Mouse (Mus musculus): ENCODE results near the gene Amh.

Gene Amh

DNA sequence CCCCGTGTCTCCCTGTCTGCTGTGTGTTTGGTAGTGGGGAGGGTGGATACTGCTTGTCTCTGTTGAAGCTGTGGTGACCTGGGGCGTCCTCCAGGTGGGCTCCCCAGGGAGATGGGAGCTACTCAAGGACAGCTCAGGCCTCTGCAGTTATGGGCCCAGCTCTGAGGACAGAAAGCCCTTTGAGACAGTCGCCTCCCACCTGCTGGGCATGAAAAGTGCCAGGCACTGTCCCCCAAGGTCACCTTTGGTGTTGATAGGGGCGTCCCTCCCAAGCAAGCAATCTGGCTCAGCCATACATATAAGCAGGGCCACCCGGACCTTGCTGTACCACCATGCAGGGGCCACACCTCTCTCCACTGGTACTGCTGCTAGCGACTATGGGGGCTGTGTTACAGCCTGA is at the start of gene Amh:
Gene Amh, plus strand, starts transcription at position 328 of the 400 bp plus-strand sequence.
- DNase-seq (ENCODE audit: low read depth, low spot score): no peak

DNA sequence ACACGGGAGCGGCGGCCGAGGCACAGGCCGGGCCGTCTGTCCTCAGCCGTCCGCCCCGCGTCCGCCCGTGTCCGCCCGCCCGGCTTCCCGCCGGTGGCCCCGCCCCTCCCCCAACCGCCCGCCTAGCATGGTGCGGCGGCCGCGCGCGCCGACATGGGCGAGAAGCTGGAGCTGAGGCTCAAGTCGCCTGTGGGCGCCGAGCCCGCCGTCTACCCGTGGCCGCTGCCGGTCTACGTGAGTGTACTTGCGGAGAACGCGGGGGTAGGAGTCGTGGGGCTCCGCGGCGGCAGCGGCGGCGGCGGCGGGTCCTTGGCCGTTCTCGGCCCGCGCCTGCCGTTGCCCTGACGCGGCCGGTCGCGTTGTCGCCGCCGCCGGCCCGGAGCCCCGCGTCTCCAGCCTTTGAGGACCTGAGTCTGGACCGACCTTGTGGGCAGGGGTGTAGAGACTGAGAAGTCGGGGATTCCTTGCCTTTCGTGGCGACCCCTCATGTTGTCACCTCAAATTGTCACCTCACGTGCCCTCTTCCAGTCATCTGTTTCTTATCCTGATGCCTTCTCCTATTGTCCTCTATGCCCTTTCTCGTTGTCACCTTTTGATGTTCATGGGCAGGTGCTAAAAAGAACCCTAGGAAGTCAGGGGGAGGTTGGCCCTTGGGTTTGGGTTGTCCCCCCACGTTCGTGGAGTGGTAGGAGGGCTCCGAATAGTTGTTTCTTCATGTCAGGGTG is 49.6 kb upstream of the Amh start:
- DNase-seq (ENCODE audit: low read depth, low spot score): no peak

DNA sequence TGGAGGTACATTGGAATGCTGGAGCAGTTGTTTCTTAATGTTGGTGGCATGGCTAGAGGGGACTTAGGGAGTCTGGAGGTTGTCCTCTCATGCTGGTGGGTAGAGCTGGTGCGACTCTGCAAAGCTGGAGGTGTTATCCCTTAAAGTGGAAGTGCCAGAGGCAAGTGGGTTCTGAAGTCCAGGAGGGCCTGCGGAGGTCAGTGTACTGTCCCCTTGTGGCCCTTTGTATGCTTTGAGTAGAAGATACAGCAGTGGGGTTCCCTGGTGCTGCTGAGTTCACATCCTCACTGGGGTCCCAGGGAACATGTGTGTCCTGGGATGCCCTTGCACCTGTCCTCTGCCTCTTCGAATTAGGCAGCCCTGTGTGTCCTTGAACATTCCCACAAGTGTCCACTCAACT is 48.9 kb upstream of the Amh start:
- DNase-seq (ENCODE audit: low read depth, low spot score): no peak

DNA sequence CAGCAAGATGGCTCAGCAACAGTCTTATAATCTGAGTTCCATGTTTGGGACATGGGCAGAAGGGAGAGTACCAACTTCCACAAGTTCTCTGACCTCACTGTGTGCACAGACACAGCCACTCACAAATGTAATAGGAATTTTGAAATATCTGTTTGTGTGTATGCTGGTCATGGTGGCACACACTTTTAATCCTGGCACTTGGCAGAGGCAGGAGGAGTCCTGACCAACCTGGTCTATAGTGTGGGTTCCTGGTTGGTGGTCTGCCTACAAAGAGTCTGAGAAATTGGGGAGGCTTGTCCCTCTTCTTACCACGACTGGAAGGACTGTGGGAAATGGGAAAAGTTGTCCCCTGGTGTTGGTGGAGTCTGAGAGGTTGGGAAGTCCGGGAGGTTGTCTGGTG is 48.5 kb upstream of the Amh start:
- no peak for DNase-seq (ENCODE audit: low read depth, low spot score)

DNA sequence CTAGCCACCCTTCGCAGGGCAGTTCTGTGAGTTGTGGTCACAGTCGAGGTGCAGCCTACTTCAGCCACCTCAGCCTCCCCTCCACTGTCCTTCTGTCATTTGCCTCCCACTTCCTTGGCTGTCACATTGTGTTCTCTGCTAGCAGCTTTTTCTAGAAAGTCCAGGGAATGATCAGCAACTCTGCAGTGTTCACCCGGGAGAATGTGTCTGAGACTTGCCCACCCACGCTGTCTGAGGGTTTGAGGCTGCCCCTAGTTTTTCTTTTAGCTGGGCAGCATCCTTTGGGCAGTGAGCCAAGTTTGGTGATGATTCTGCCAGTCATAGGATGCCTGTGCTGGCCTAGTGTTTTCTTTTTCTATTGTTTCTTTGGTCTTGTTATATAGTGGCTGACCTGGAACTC is 48.1 kb upstream of the Amh start:
- no peak for DNase-seq (ENCODE audit: low read depth, low spot score)

DNA sequence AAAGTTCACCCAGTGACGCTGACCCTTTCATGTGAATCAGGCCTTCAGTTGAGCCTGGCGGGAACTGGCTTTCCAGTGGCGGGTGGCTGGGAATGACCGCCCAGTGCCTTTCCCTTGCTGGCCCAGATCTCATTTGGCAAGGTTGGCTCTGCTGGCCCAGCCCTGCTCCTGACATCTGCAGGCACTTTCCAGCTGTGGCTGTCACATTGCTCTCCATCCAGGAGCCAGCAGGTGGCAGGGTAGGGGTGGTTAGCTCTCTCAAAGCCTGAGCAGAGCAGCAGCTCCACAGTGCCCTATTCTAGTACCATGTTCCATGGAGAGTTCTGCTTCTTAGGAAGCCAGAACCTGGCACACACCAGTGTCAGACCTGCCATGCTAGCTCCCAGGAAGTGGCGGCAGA is 47.3 kb upstream of the Amh start:
- DNase-seq (ENCODE audit: low read depth, low spot score): peak; percentile 65

DNA sequence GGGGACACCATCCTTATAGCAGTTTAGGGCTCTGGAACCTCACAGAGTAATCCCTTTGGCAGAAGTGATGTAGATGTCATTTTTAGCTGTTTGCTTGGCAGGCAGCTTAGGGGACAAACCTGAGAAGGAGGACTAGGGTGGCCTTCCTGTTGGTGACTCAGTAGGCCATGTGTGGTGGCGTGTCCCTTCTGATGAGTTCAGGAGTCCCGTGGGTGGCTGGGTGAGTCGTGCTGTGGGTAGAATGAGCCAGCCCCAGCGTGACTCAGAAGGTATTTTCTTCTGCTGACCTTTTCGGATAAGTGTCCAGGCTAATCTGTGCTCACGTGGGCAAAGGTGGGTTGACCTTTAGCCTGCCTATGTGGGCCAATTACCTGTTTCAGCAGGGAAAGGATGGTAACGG is 46.4 kb upstream of the Amh start:
- no peak for DNase-seq (ENCODE audit: low read depth, low spot score)

DNA sequence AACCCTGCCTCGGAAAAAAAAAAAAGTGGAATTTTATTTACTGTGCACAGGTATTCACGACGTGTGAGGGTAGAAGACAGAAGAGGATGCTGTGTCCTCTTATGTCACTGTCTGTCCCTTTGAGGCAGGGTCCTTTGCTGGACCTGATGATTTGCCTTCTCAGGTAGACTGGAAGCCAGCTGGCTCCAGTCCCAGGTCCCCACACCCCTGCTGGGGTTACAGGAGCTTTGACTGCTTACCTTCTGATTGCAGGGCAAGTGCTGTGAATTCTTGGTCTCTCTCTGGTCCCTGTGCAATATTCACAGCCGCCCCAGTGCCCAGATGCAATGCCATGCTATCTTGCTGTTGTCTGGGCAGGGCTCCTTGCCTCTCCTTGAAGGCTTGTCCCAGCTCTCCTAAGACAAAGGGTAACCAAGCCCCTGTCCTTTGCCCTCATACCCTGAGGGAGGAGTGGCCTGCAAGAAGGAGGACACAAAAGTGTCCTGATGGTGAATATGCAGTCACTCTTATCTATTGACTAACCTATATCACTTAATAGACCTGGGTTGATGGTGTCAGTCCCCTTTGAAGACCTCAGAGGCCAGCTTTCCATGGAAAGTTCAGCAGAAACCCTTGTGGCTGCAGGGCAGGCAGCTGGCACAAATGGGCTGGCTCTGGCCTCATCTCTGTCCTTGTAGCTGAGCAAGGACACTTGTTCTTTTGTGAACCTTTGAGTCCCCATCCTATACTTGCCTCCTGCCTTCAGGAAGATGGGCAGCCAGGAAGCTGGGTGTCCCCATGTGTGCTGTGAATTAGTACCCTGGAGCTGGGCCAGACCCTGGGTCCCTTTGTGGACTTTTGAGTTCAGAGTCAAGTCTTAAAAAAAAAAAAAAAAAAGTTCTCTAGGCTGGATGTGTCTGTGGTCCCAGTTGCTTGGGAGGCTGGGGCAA is 44.2 kb upstream of the Amh start:
- DNase-seq (ENCODE audit: low read depth, low spot score): no peak

DNA sequence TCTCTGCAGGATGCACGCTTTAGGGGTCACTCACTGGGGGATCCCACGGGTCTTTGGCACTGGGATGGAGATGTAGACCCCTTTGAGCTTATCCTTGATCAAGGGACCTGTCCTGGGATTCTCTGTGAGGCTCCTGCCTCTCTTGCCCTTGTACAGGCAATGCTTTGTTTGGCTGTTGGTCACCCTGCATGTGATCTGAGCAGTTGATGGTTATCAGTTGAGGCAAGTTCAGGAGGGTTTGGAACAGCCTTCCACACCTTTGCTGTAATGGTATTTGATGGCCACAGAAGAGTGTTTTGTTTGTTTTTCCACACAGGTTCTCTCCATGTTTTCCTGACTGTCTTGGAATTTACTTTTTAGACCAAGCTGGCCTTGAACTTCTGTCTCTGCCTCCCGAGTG is 43.2 kb upstream of the Amh start:
- DNase-seq (ENCODE audit: low read depth, low spot score): no peak

DNA sequence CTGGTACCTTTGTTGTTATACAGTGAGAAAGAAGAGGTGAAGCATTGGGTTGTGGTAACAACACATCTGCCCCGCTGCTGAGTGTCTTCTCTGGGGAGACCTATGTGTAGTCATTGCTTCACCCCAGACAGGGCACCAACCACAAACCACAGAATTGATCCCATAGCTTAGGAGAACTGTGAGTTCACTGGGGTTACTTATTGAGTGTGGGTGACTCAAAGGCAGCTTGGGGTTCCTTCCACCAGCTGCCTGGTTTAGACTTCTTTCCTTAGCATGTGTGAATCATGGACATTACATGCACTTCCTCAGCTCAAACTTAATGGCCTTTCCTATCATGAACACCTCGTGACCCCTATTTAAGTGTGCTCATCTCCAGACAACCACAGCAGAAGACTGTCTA is 41.5 kb upstream of the Amh start:
- DNase-seq (ENCODE audit: low read depth, low spot score): no peak

DNA sequence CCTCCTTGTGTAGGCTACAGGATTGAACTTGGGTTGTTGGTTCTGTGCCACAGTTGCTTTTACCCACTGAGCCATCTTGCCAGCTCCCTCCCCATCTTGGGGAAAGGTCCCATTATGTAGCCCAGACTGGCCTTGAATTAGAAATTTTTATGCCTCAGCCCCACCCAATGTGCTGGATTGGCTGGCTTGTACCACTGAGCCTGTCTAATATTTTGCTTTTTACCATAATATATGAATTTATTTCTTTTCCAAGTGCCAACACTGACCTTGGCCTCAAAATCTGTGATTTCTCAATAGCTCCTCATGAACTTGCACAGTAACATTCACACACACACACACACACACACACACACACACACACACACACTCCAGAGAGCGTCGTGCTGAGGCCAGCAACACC is 39.3 kb upstream of the Amh start:
- no peak for DNase-seq (ENCODE audit: low read depth, low spot score)

DNA sequence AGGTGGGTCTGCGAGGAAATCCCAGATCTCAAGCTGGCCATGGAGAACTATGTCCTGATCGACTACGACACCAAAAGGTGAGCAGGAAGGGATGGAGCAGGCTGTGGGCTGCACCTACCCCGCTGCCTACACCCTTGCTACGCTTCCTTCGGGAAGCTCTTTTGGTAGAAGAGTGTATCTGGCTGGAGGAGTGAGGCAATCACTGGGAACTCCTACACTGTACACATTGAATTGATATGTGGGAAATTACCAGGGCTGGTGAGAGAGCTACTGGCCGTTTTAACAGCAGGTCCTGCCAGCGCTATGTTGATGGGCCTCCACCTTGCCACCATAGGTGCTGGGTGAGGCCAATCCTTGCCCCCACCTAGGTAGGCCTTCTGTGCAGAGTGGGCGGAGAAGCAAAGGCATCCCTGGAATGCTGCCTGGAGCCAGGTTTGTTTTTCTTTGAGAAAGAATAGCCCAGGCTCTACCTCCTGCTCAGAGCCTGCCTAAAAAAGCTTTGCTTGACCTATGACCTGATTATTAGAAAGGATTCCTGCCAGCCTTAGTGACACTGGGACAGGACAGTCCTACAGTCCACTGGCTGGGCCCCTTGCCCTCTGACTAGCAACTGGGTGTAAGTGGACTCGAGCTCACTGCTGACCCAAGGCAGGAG is 38.8 kb upstream of the Amh start:
- DNase-seq (ENCODE audit: low read depth, low spot score): peak; percentile 73

DNA sequence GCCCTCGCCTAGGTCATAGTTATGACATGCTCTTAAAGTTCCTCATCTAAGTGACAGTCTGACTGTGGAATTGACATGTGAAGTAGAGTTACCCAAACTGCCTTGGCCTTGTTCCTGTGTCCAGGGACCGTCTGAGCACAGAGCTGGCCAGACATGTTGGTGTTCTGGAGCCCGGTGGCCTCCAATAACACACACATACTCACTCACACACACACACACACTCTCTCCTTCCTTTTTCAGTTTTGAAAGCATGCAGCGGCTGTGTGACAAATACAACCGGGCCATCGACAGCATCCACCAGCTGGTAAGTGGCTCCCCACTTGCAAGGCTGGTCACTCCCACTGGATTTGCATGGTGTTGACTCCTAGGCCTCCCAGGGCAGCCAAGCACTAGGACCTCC is 36.7 kb upstream of the Amh start:
- no peak for DNase-seq (ENCODE audit: low read depth, low spot score)

DNA sequence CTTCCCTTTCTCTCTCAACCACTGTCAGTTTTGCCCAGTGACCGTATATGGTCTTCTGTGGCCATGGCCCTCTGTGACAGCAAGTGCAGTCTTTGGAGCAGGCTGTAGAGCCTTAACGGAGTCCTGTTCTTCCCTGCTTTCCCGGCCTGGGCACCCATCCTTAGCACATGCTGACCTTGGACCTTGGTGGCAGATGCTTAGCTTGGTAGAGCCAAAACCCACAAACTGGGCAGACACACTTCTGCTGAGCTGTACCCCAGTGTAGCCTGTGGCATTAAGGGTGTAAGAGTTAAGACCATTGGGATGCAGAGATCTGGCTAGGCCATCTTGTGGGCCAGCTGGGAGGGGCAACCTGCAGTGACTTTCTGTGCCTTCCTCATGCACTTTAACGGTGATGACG is 31.2 kb upstream of the Amh start:
- no peak for DNase-seq (ENCODE audit: low read depth, low spot score)

DNA sequence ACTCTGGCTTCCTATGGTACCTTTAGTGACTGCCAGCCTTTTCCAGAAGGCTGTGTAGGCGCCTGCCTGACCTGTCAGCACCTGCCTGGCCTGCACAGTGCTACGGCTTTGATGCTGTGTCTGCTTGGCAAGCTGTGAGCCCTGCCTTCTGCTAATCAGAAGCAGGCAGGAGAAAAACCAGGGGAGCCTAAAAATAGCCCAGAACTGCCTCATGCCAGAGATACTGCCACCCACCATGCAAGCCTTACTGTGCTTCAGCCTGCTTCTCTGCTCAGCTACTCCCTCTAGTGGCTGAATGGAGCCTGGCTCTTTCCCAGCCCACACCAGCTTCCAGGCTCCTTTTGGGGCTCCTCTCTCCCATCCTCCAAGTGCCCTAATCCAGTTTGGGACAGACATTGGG is 30.5 kb upstream of the Amh start:
- DNase-seq (ENCODE audit: low read depth, low spot score): peak; percentile 70

DNA sequence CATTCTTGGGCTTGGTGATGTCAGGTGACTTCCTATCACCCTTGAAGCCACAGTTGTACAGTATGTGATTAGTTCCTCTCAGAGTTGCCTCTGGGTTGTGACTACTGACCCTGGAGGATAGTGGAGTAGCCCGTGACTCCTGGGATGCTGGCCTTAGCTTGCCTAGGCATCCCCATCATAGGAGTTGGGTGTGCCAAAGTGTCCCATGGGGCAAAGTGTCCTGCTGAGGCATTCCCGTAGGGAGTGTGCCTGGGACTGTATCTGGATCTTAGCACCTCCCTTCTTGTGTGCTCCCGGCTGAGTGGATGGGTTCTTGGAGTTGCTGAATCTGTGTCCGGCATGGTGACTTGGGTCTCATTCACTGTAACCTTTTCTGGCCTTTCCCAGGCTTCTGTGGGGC is 30.1 kb upstream of the Amh start:
- no peak for DNase-seq (ENCODE audit: low read depth, low spot score)

DNA sequence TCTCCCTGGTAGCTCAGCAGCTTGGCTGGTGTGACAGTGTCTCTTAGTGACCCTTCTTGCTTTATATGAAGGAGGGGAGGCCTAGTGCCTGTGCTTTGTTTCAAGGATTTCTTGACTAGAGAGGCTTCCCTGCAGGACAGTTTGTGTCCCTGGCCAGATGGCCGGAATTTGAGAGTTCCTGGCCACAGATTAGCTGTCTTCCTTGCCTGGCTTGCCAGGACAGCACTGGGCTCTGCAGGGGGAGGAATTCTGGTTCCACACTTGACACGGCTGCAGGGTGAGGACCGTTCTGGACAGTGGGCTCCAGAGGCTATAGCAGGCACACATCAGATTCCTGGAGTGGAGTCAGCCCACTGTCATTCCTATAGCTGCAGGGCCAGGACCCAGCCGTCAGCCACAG is 29.3 kb upstream of the Amh start:
- no peak for DNase-seq (ENCODE audit: low read depth, low spot score)

DNA sequence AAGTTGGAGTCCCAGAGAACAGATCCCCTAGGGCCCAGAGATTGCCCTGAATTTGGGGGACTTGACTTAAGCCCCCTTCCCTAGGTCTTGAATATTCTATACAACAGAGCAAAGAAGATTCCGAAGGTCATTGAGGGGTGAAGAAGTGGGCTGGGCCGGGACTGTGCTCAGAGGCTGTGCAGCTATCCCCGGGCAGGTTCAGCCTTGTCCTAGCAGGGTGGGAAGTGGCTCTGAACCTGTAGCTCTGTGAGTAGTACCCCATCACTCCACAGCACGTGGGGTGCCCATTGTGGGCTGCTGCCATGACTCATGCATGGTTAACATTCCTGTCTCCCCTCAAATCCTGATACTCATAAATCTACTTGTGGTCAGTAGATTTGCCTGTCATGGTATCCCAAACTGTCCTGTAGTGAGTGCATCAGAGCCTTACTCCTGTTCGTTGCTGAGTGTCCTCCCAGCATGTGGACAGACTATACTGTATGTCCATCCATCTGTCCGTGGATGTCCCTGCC is 28.6 kb upstream of the Amh start:
- DNase-seq (ENCODE audit: low read depth, low spot score): no peak

DNA sequence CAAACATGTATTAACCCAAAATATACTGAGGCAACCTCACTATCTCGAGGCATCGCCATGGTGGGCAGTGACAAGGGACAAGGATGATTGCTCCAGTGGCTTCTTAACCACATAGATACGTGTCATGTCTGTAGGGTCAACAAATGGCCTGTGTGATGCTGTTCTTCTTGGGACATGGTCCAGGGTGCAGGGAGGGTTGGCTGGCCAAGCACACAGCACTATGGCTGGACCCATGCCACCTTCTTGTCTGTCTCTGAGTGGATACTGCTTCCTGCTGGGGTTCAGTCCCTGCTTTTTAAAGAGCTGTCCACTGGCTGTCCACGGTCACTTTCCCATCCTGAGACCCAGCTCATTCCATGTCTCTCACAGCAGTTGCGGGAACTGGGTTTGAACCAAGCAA is 27.9 kb upstream of the Amh start:
- DNase-seq (ENCODE audit: low read depth, low spot score): no peak

DNA sequence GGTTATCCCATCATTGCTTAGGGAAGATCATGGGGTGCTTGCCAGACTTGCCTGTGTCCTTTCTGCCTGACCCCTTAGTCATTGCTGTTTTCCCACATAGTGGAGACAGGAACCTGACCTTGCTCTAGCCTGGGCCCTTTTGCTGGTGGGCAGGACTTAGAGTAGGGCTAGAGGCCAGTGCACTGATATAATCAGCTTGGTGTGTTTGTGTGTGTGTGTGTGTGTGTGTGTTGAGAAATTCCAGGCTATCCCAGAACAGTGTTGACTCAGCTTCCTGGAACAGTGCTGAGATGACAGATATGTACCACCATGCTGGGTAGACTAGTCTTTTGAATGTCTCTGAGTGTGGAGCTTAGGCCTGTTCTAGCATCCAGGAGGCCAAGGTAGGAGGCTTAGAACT is 25.5 kb upstream of the Amh start:
- no peak for DNase-seq (ENCODE audit: low read depth, low spot score)

DNA sequence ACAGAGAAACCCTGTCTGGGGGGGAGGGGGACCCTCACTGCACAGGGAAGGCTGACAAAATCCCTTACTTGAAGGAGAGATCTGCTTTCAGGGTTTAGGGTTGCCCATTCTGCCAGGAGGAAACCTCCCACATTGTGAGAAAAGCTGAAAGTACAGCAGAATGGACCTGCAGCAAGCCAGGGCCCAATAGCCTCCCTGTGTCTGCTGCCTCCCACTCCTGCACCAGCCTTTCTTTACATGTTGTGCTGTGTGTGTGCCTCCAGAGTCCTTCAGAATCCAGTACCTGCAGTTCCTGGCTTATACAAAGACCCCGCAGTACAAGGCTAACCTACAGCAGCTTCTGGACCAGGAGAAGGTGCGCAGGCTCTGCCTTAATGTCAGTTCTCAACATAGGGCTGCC is 20.7 kb upstream of the Amh start:
- DNase-seq (ENCODE audit: low read depth, low spot score): no peak

DNA sequence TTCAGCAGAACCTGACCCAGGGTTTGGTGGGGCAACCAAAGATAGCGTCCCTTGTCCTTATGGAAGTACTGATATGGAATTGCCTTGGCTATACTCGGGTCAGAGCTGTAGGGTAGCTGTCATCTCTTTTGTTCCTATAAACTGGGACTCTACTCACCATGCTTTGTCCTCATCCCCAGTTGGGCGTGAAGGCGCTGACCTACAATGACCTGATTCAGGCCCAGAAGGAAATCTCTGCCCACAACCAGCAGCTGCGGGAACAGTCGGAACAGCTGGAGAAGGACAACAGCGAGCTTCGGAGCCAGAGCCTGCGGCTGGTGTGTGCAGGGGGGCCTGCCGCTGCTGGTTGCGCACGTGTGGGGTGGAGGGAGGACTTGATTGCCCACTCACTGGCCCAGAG is 20.2 kb upstream of the Amh start:
- DNase-seq (ENCODE audit: low read depth, low spot score): no peak

Measured in R1 (cell line).